Mouse (Mus musculus) retina, postnatal 7 days (tissue): ENCODE data around the gene Cdc42se1.

Experiments used
- DNase-seq: peaks from one replicate; pipeline ENCODE4 v3.0.0-alpha.2; 2012; ENCODE audit warnings: low read depth, low spot score

Cdc42se1 gene

GRCm38 (mm10) chr3:95250361-95250760, 21.8 kb downstream of the Cdc42se1 start:
- DNase-seq = no peak

- DNase-seq = no peak
Measured at GRCm38 (mm10) chr3:95250783-95251424, 22.4 kb downstream of the Cdc42se1 start, which contains the start of gene Bnipl. Gene Bnipl, minus strand, starts transcription at chr3:95251193.

DNA sequence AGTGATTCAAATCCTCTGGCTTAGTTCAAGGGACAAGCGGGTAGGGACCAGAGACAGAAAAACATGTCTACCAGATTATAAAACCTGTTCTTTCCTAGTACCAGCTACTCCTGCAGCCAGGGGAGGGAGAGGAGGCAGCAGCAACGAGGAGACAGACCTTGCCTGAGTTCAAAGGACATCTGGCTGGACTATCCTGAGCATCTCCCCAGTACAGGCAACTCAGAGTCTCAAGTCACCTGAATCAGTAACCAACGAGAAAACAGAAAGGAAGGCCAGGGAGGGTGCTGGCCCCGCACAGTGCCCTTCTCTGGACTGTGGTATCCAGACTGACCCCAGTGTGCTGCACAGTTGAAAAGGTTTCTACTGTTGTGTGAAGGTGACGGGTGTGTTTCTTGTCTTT, 28.4 kb downstream of the Cdc42se1 start:
- no peak for DNase-seq

- DNase-seq = no peak
Measured at GRCm38 (mm10) chr3:95261975-95262374, 33.4 kb downstream of the Cdc42se1 start.

GRCm38 (mm10) chr3:95263089-95263739, 34.7 kb downstream of the Cdc42se1 start:
- DNase-seq = no peak

DNA sequence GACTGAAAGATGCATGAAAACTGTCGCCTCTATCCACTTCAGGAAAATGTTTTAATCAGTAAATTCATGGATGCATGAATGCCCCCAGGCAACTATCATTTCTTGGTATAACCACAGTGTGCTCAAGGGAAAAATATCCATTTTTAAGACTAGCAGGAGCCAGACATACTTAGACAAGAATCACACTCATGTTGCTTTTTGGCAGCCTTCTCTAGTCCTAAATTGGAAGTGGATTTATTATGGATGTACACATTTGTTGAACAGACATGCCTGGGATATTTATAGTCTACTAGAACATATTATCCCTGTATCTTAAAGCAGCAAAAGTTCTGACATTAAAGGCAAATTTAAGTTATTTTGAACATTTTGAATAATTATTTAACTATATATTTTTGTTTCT, 36.2 kb downstream of the Cdc42se1 start:
- no peak for DNase-seq

DNA sequence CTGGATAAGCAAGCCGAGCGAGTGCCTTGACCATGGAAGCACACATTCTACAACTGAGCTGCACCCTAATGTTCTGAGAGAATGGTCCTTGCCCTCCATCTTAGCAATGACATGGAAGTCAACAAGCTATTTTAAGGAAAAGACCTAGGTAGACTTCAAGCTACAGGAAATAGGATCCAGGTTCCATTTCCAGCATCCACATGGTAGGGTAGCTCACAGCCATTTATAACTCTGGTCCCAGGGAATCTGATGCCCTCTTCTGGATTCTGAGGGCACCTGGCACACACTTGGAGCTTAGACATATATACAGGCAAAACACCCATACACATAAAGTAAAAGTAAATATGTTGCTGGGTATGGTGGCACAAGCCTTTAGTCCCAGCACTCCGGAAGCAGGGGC, 37.5 kb downstream of the Cdc42se1 start:
- no peak for DNase-seq

DNA sequence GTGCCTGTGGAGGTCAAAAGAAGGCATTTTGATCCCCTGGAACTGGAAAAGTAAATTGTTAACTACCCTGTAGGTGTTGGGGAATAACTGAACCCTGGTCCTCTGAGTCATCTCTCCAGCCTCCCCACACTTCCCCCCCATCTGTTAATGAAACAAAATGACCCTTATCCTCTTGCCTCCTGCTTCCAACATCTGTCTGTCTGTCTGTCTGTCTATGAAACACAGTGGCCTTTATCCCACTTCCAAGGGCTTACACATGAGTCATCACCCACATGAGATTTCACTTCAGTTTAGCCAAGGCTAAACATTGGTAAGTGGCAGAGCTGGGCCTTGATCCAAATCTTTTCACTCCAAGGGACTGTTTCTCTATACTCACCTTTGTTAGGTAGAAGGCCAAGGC, 39.3 kb downstream of the Cdc42se1 start:
- DNase-seq = no peak

DNA sequence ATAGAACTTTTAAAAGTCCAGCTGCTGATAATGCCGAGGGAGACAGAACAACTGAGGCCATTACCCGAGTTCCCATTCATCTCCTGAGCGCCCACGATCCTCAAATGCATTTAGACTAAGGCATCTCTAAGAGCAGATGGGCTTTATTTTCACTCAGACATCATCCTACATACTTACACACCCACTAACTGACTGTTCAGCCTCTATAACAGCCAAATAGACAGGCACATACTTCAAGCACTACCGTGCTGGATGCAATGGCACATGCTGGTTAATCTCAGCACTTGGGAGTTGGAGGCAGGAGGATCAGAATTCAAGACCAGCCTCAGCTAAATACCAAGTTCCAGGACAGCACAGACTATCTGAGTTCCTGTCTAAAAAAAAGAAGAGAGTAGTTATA, 41.3 kb downstream of the Cdc42se1 start:
- no peak for DNase-seq

- no peak for DNase-seq
Measured at GRCm38 (mm10) chr3:95270766-95271364, 42.3 kb downstream of the Cdc42se1 start.

GRCm38 (mm10) chr3:95273471-95273870, 44.9 kb downstream of the Cdc42se1 start:
- no peak for DNase-seq

- DNase-seq = no peak
Measured at GRCm38 (mm10) chr3:95274453-95274852, 45.9 kb downstream of the Cdc42se1 start.

DNA sequence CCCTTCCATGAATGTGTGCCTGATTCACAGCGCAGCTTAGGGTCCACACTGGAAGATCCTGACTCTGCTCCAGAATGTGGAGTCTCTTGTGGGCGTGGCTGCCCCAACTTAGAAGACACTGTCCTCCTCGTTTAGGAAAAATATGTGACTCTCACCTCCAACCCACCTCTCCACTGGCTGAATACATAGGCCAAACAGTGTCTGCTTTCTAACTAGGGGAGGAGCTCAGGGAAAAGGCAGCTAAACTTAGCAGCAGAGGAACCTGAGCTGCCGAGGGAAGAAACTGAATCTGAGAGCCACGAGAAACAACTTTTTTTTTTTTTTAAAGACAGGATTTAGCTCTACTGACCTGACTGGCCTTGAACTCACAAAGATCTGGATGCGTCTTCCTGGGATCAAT, 46.6 kb downstream of the Cdc42se1 start:
- DNase-seq = no peak

GRCm38 (mm10) chr3:95276428-95276934, 47.9 kb downstream of the Cdc42se1 start:
- no peak for DNase-seq

- no peak for DNase-seq
Measured at GRCm38 (mm10) chr3:95277149-95277551, 48.6 kb downstream of the Cdc42se1 start.

DNA sequence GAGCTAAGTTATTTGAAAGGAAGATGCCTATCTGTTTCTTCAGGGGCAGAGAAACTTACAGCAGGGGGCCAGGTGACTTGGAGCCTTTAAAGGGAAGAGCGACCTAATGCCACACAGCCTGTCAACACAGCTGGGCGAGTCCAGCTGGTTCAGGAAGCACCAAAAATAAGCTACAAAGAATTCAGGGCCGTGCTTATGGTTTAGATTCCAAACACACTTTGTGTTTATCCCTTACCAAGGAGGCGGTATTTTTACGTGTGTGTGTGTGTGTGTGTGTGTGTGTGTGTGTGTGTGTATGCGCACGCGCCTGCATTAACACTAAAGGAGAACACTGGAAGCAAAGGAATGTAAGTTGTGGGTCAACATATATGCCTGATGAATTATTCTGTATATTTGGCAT, 52.2 kb downstream of the Cdc42se1 start:
- no peak for DNase-seq

DNA sequence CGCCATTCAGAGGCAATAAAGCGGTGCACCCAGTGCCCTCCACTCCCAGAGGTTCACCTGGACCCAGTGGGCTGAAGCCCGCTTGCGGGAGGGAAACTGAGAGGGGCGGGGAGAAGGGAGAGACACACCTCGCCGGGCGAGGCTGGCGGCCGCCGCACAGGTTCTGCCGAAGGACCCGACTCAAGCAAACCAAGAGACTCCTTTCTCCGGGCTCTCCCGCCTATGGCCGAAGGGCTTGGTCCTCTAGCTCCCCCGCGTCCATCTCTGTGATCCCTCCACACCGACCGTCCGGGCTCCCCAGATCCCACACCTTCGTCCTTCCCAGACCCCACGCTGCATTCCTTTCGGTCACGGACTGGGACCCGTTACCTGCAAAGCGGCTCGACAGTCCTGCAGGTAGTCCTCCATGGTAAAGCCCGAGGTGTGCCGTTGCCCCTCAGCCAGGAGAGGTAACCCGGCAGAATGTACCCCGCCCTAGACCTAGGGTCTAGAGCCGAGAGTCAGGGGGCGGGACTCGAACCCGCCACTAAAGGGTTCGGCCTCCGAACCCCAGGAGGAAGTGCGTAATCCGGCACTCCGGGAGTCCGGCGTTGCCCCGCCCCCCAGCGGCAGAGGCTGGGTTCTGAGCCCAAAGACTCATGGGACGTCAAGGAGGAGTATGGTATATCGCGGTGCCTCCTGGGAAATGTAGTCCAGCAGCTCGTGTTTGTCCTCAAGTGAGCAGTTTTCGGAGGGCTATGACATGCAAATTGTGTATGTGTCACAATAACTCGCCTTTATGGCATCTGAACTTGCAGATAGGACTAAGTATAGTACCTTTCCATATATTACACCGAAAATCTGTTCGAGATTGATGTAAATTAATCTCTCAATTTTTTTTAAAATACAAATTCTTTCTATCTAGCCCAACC, 52.9 kb downstream of the Cdc42se1 start, which contains the start of the genes Mindy1 and Prune1:
TSS of gene Mindy1 (plus strand) at position 130 of the 911 bp plus-strand sequence.
TSS of gene Prune1 (minus strand) at position 861 of the 911 bp plus-strand sequence.
- peak; percentile 94 for DNase-seq

DNA sequence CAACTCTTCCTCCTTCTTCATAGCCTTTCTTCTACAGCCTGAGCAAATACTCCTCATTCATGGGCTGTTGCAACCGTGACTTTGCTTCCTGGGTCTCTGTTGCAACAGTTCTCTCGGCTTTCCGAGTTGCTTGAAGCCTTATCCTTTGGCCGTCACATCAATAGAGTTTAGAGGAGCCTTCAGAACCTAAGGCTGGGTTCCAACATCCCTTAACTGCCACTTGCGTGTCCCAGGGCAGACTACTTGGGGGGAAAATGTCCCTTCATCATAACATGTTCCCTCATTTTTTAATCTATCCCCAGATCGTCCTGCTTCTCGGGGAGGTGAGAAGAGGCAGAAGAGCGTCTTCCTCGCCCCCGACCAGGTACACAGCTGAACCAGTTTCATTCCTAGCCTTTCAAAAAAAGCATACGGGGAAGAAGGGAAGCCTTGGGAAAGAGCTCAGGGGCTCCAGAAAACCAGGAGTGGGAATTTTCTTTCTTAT, 53.9 kb downstream of the Cdc42se1 start:
- DNase-seq = no peak

DNA sequence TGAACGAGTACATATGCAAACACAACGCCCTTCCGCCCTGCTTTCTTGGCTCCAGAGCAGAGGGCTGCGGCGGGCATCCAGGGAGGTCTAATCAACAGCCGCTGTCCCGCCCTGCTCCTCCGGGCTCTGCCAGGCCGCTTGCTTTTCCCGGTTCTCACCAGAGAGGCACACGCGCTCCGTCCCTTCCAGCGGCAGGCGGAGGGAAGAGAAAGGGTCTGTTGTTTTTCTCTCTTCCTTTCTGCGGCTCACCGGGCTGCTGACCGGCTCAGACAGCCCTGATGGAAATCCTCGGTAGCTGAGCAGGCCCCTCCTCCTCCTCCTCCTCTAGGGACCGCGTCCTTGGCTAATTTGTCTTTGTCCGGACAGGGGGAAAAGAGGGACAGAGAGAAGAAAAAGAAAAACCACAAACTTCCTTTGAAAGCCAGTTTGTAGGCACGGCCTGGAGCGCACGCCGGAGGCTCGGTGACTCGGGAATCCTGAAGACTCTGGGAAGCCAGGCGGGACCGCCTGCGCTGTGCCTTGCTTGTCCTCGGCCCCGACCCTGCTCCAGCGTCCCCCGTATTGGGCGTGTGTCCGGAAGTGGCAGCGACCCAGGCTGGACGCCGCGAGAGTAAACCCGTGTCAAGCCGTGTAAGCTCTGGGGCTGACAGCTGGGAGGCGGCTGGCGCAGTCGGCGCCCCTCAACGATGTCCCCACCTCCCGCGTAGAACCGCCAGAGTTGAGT, 54.5 kb downstream of the Cdc42se1 start:
- peak; percentile 59 for DNase-seq

DNA sequence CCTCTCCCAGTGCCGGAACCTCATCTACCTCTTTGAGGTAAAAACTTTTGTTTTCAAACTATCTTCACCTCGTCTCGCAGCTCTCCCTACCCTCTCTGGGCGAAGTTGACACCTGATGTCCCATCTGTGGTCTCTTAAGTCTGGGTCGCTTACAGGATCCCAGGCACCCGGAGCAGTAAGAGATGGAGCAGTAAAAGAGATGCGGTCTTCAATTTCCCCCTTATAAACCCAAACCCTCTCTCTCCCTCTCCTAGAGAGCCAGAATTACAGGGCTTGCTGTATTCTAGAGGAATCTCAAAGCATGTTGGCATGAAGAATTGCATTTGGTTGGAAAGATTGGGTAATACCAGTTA, 55.0 kb downstream of the Cdc42se1 start:
- no peak for DNase-seq

GRCm38 (mm10) chr3:95284062-95284461, 55.5 kb downstream of the Cdc42se1 start:
- no peak for DNase-seq
